Mouse (Mus musculus): Measurements from ENCODE around the gene Mapk6.

GRCm38 (mm10) chr9:75365195-75365594 lies 44.6 kb downstream of the Mapk6 start:
- no peak for TF ChIP-seq CTCF (conservative IDR thresholded peaks at IDR 0.05; ENCODE audit: insufficient read depth, insufficient read length, low read depth, low read length)
- no peak for TF ChIP-seq POLR2A (IDR thresholded peaks at IDR 0.05; ENCODE audit: low read depth, low read length)
